Mouse (Mus musculus) midbrain, embryonic 14.5 days (tissue): ENCODE results near the gene Paqr7. TPM values are rescaled to one million over a fixed set of nuclear protein-coding genes. Genes with fewer than 3 reads are reported as not detected.

Experiments
- ATAC-seq: fragments of 200-750 bp; cut with Nextera tagmentation; 2 replicates; pipeline ENCODE4 v1.8.0; 2017; ENCODE audit warnings: moderate number of reproducible peaks, moderate library complexity; ENCODE audit not compliant: low FRiP score, low TSS enrichment
- DNase-seq: peaks from one replicate; pipeline ENCODE4 v3.0.0-alpha.2; 2015
- H3K27ac ChIP-seq: fragments of 300-500 bp; sonication (generic); replicated peaks from 2 replicates; pipeline ENCODE4 v1.5.1; 2014; ENCODE audit warnings: mild to moderate bottlenecking, low read depth, low read length, moderate library complexity
- H3K27me3 ChIP-seq: fragments of 300-500 bp; sonication (generic); 2 replicates; pipeline ENCODE4 v1.6.1; 2014; ENCODE audit warnings: low read length, control low read depth, mixed read lengths; ENCODE audit not compliant: control insufficient read depth, insufficient read depth
- H3K36me3 ChIP-seq: fragments of 300-500 bp; sonication (generic); 2 replicates; pipeline ENCODE4 v1.6.1; 2014; ENCODE audit warnings: low read length, control low read depth; ENCODE audit not compliant: control insufficient read depth, insufficient read depth
- H3K4me1 ChIP-seq: fragments of 300-500 bp; sonication (generic); 2 replicates; pipeline ENCODE4 v1.6.1; 2014; ENCODE audit warnings: mild to moderate bottlenecking, antibody characterized with exemption, low read length, control low read depth; ENCODE audit not compliant: control insufficient read depth, insufficient read depth
- H3K4me2 ChIP-seq: fragments of 300-500 bp; sonication (generic); 2 replicates; pipeline ENCODE4 v1.6.1; 2014; ENCODE audit warnings: mild to moderate bottlenecking, low read length, moderate library complexity
- H3K4me3 ChIP-seq: fragments of 300-500 bp; sonication (generic); replicated peaks from 2 replicates; pipeline ENCODE4 v1.5.1; 2014; ENCODE audit warnings: low read depth, low read length
- H3K9ac ChIP-seq: fragments of 300-500 bp; sonication (generic); replicated peaks from 2 replicates; pipeline ENCODE4 v1.6.1; 2014; ENCODE audit warnings: mild to moderate bottlenecking, low read length, moderate library complexity
- H3K9me3 ChIP-seq: fragments of 300-500 bp; sonication (generic); 2 replicates; pipeline ENCODE4 v1.6.1; 2016; ENCODE audit warnings: low read length, control low read depth, mixed read lengths; ENCODE audit not compliant: control insufficient read depth
- WGBS: fragments of 180-500 bp; shearing (Covaris S2); extraction: QIAGEN DNeasy Blood & Tissue Kit; methylation state at CpG from one replicate; pipeline ENCODE4 v1.1.7; 2014; 5-methylcytosine and 5-hydroxymethylcytosine counted together
- polyA plus RNA-seq: library from polyadenylated mRNA; unstranded; fragments of >200 nt; fragmentation: Nextera tagmentation; extraction: Ambion mirVana; gene quantifications from 2 replicates; pipeline ENCODE4 v1.2.1, GENCODE M21; 2014

Gene Paqr7
- polyA plus RNA-seq, 1 experiment from 2014 or later: 6.6 TPM

GRCm38 (mm10) chr4:134543261-134543660 lies 46.8 kb downstream of the Paqr7 start:
- Histone ChIP-seq H3K27ac (no peak overlapping the region), H3K4me2 (no peak overlapping the region), H3K4me3 (no peak overlapping the region), H3K4me1 (no peaks in the 10 kb centered on the region), H3K27me3 (no peaks in the 10 kb centered on the region), H3K9me3 (no peaks in the 10 kb centered on the region), H3K9ac (no peak overlapping the region), H3K36me3 (peaks cover 87% of the 10 kb centered on the region)
- peak; percentile 73 for ATAC-seq
- DNase-seq: peak; percentile 92
- 10% methylated on average over 5 of the region's 5 CpGs for WGBS

- Histone ChIP-seq H3K36me3 (peaks cover 61% of the 10 kb centered on the region), H3K9ac (no peak overlapping the region)
These were observed 50.6 kb downstream of the Paqr7 start for GRCm38 (mm10) chr4:134546814-134547705.

GRCm38 (mm10) chr4:134548169-134548938 lies 51.9 kb downstream of the Paqr7 start:
- no peak overlapping the region for H3K9ac ChIP-seq
- H3K27me3 ChIP-seq: no peaks in the 10 kb centered on the region
- no peak for DNase-seq

More at GRCm38 (mm10) chr4:134546814-134547705, 50.6 kb downstream of the Paqr7 start:
- 73% methylated on average over 9 of the region's 9 CpGs for WGBS
- no peak overlapping the region for H3K4me2 ChIP-seq
- no peaks in the 10 kb centered on the region for H3K4me1 ChIP-seq
- H3K27me3 ChIP-seq: no peaks in the 10 kb centered on the region
- DNase-seq (no peak), ATAC-seq (no peak)
- peaks cover 6% of the 10 kb centered on the region for H3K9me3 ChIP-seq
- no peak overlapping the region for H3K4me3 ChIP-seq
- H3K27ac ChIP-seq: no peak overlapping the region

DNA sequence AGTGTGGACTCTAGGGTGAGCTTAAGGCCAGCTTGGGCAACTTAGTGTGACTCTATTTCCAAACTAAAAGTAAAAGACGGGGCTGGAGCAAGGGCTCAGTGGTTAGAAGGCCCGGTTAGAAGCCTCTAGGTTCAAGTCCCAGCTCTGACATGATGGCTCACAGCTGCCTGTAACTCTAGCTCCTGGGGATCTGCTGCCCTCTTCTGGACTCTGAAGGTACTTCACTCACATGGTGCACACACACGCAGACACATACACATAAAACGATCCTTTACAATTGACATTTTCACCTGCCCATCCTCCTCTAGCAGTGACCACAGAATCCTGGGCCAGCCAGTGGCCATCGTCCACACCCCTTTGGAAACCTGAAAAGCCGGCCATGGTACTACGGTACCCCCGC lies 53.4 kb downstream of the Paqr7 start:
- Histone ChIP-seq H3K27ac (no peak overlapping the region), H3K9ac (no peak overlapping the region), H3K4me2 (no peak overlapping the region), H3K4me1 (no peaks in the 10 kb centered on the region), H3K4me3 (no peak overlapping the region), H3K9me3 (peaks cover 6% of the 10 kb centered on the region), H3K27me3 (no peaks in the 10 kb centered on the region), H3K36me3 (peaks cover 41% of the 10 kb centered on the region)
- ATAC-seq: no peak
- DNase-seq: no peak
- WGBS: over 99% methylated on average over 8 of the region's 8 CpGs

More at GRCm38 (mm10) chr4:134548169-134548938, 51.9 kb downstream of the Paqr7 start:
- no peak overlapping the region for H3K4me2 ChIP-seq
- peaks cover 6% of the 10 kb centered on the region for H3K9me3 ChIP-seq
- H3K27ac ChIP-seq: no peak overlapping the region
- no peaks in the 10 kb centered on the region for H3K4me1 ChIP-seq
- H3K4me3 ChIP-seq: no peak overlapping the region
- no peak for ATAC-seq
- H3K36me3 ChIP-seq: peaks cover 50% of the 10 kb centered on the region
- WGBS: 68% methylated on average over 18 of the region's 18 CpGs

GRCm38 (mm10) chr4:134551494-134552316 lies 55.2 kb downstream of the Paqr7 start, which contains the start of gene Selenon:
TSS of gene Selenon (minus strand) at chr4:134552166.
- Histone ChIP-seq H3K9ac (peak within 1 kb of the TSS; percentile 97), H3K4me3 (peak within 1 kb of the TSS; percentile 64), H3K9me3 (peaks cover 6% of the 10 kb centered on the region), H3K27ac (peak within 1 kb of the TSS; percentile 90), H3K36me3 (peaks cover 22% of the 10 kb centered on the region), H3K4me2 (peak within 1 kb of the TSS; percentile 74), H3K27me3 (no peaks in the 10 kb centered on the region), H3K4me1 (no peaks in the 10 kb centered on the region)
- under 1% methylated on average over 63 of the region's 67 CpGs for WGBS
- peak; percentile 79 for ATAC-seq
- peak; percentile 80 for DNase-seq

- ATAC-seq (no peak), DNase-seq (no peak)
- 73% methylated on average over 1 of the region's 1 CpGs for WGBS
These were observed 57.1 kb downstream of the Paqr7 start for GRCm38 (mm10) chr4:134553631-134554030.

DNA sequence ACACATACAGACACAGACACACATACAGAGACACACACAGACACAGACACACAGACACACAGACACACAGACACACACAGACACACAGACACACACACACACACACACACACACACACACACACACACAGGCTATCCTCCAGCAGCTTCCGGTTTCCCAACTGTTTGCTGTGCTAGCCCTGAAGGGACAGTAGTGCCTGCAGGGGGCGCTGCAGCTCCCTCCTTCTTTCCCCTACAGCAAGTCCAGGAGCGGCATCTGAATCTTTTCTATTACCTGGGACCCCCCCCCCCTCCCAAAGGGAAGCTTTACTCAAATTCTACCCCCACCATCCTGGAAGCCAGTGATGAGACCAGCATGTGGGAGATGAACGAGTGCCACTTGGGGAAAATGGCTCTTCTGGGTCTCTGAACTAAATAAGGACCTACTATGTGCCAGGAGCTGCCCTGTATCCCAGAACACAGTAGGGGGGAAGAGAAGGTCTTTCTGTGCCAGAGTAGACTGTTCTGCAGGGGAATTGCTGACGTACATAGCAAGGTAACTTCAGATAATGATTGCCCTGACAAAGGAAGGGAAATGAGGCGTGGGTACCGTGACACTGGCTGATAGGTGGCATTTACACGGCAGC lies 59.6 kb downstream of the Paqr7 start:
- peak; percentile 55 for DNase-seq
- no peak for ATAC-seq
- H3K9ac ChIP-seq: no peak overlapping the region

More at GRCm38 (mm10) chr4:134553631-134554030, 57.1 kb downstream of the Paqr7 start:
- H3K9ac ChIP-seq: no peak overlapping the region
- H3K27me3 ChIP-seq: no peaks in the 10 kb centered on the region
- peaks cover 6% of the 10 kb centered on the region for H3K9me3 ChIP-seq
- no peak overlapping the region for H3K4me3 ChIP-seq
- H3K36me3 ChIP-seq: peaks cover 9% of the 10 kb centered on the region
- H3K27ac ChIP-seq: no peak overlapping the region
- H3K4me2 ChIP-seq: no peak overlapping the region
- H3K4me1 ChIP-seq: 0 out of 2 replicates have a peak, but pooled peaks cover 8% of the 10 kb centered on the region

More for the DNA sequence above, 59.6 kb downstream of the Paqr7 start:
- Histone ChIP-seq H3K9me3 (no peaks in the 10 kb centered on the region), H3K36me3 (no peaks in the 10 kb centered on the region), H3K27me3 (no peaks in the 10 kb centered on the region), H3K4me2 (no peak overlapping the region), H3K27ac (no peak overlapping the region), H3K4me3 (no peak overlapping the region), H3K4me1 (0 out of 2 replicates have a peak, but pooled peaks cover 8% of the 10 kb centered on the region)
- WGBS: 58% methylated on average over 8 of the region's 8 CpGs
